Mouse (Mus musculus): ENCODE data around the gene Tango2. TPM values are rescaled to one million over a fixed set of nuclear protein-coding genes. Genes with fewer than 3 reads are reported as not detected.

Tango2 gene
- total RNA-seq, 2 experiments from 2014 or later, result 8.8 to 26.9 TPM

DNA sequence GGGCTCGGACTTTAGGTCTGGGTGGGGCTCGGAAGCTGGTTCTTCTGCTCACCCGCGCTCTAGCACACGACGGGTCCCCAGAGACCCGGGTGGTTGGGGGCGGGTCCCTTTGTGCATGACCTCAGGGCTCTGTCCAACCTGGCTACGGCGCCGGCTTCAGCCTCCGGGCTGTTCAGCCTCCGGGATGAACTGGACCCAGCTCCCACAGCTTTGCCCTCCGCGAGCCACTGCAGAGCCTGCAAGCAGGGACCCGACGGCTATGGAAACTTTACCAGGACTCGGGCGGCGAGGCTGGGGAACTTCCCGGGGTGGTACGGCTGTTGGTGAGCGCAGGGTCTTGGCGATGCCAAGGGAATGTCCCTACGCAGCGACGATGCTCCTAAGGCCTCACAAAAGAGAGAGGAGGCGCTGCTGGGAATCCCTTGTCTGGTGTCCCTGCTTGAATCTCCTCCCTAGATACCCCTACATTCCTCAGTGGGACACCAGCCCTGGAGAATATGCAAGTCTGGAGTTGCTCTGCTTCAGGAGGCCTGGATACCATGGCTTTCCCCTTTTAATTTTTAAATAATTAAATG is 785 bp upstream of the Tango2 start:
- no peak for ATAC-seq (replicated peaks; ENCODE audit: low FRiP score, poor library complexity, severe bottlenecking)

DNA sequence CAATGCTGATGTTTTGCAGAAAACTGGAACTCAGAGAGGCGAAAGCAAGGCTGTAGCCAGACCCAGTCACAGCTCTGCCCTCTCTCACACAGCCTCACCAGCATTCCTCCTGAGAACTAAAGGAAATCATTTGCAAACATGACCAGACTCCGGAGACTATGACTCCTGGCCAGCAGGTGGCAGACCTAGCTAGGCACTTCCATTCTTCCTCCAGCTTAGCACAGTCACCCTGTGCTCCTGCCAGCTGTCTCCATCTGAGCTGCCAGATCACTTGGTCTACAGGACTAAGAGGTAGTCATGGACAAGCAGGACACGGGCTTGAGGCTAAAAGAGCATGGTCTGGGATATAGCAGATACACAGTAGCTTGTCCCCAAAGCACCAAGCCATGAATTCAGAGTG is 2.7 kb downstream of the Tango2 start:
- peak; percentile 54 for ATAC-seq (replicated peaks; ENCODE audit: low FRiP score, poor library complexity, severe bottlenecking)

DNA sequence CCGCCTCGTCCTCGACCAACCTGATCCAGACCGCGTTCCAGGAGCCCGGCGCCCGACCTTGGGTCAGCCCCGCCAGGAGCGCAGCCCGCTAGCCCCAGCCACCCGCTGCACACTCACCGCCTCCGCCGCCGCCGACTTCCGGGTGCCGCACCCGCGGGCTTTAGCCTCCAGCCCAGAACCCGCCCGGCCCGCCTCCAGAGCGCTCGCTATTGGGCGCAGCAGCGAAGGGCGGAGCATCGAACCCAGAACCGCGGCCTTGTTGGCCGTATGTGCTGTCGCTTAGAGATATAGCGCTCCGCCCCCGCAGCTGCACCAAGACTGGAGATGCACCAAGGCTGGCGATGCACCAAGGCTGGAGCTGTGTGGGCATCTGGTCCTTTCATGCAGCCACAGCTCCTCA is 4.1 kb downstream of the Tango2 start:
- ATAC-seq (replicated peaks; ENCODE audit: low FRiP score, poor library complexity, severe bottlenecking), result peak; percentile 88

DNA sequence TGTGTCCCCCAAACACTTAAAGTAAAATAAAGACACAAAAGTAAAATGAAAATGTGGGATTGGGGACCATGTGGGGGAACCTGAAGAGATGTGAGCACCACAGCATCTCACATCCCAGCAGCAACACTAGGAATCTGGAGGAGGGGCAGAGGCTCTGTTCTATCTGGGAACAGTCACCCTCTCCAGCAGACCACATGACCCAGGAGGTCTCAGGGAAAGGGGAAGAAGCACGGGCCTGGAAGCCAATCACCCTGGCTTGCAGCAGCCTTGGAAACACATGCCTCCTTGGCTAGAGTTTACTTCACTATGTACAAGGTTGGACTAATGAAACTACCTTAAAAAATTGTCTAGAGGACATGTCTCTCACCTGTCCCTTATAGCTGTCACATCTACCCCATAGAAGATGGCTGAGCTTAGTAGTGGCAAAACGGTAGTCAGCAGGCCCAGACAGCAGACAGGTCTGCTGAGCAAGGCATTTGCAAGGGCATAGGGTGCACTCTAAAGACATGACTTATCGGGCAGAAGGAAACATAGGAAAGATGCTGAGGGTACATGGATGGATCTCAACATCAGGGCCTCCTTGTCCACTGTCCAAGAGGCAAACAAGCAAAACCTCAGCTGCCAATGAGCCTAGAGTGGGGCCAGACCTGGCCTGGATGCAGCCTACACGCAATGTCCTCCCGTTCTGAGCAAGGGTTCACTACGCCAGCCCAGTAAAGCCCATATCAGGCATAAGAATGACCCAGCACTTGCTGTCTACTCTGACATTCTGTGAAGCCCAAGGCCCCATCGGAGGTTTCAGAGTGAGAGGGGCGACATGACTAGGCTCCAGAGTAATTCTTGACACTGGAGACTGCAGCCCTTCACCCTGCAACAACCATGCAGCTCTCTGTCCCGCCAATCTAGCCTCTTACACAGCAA is 5.0 kb downstream of the Tango2 start:
- ATAC-seq (replicated peaks; ENCODE audit: low FRiP score, poor library complexity, severe bottlenecking), result peak; percentile 54

- no peak for ATAC-seq (replicated peaks; ENCODE audit: low FRiP score, poor library complexity, severe bottlenecking)
Measured at GRCm38 (mm10) chr16:18342076-18342475, 5.8 kb downstream of the Tango2 start.

DNA sequence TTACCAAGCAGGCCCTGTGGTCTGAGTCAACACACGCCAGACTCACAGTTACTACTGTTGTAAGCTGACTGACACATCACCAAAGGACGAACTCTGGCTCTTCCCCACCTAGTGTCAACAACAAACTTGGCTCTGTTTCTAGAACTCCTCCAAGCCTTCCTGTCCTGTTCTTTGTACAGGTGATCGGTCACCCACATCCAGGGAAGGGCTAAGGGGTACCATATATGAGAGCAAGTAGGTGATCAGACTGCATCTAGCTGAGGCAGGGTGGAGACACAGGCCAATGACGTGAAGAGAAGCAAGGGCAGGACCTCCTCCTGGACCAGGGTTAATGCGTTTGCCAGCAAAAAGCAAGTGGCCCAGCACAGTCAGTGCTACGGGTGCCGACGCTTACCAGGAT is 6.3 kb downstream of the Tango2 start:
- ATAC-seq (replicated peaks; ENCODE audit: low FRiP score, poor library complexity, severe bottlenecking), result peak; percentile 51

- ATAC-seq (replicated peaks; ENCODE audit: low FRiP score, poor library complexity, severe bottlenecking), result no peak
Measured at GRCm38 (mm10) chr16:18339866-18340265, 8.0 kb downstream of the Tango2 start.

GRCm38 (mm10) chr16:18337261-18337660 is 10.6 kb downstream of the Tango2 start:
- ATAC-seq (replicated peaks; ENCODE audit: low FRiP score, poor library complexity, severe bottlenecking), result no peak

DNA sequence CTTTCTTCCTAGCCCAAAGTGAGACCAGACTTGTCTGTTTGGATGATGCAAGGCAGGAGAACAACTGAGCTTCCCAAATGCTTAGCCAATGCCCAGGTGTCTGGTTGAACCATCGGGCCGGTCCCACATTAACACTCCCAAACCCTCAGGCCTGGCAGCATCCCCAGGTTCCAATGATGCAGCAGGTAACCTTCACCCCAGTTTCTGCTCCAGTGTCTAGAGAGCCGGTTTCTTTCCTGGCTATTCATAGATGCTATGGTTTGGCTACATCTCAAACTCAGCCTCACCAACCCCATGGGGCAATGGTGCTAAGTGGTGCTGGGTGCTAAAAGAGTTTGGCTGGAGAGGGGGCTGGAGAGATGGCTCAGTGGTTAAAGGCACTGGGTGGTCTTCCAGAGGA is 11.9 kb downstream of the Tango2 start:
- no peak for ATAC-seq (replicated peaks; ENCODE audit: low FRiP score, poor library complexity, severe bottlenecking)

- ATAC-seq (replicated peaks; ENCODE audit: low FRiP score, poor library complexity, severe bottlenecking), result no peak
Measured at GRCm38 (mm10) chr16:18333976-18334375, 13.9 kb downstream of the Tango2 start.

GRCm38 (mm10) chr16:18328524-18328923 is 19.4 kb downstream of the Tango2 start:
- no peak for ATAC-seq (replicated peaks; ENCODE audit: low FRiP score, poor library complexity, severe bottlenecking)

GRCm38 (mm10) chr16:18327936-18328335 is 20.0 kb downstream of the Tango2 start:
- no peak for ATAC-seq (replicated peaks; ENCODE audit: low FRiP score, poor library complexity, severe bottlenecking)

GRCm38 (mm10) chr16:18325741-18326140 is 22.2 kb downstream of the Tango2 start:
- no peak for ATAC-seq (replicated peaks; ENCODE audit: low FRiP score, poor library complexity, severe bottlenecking)

GRCm38 (mm10) chr16:18324031-18324430 is 23.9 kb downstream of the Tango2 start:
- no peak for ATAC-seq (replicated peaks; ENCODE audit: low FRiP score, poor library complexity, severe bottlenecking)

DNA sequence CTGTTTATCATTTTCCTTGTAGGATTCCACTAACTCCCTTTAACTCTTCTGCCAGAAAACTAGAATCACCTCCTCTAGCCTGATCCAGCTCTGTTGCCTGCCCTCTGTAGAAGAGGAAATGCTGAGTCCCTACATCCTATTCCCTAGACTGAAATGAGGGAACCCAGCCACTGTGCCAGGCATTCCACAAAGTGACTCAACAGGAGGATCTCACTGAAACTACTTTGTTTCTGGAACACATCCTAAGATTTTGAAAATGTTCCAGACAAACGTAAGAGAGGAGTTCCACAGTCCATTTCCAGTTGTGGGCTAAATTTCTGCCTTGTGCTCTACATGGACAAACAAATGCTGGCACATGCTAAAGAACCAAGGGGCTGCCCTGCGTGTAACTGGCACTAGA is 24.4 kb downstream of the Tango2 start:
- no peak for ATAC-seq (replicated peaks; ENCODE audit: low FRiP score, poor library complexity, severe bottlenecking)

DNA sequence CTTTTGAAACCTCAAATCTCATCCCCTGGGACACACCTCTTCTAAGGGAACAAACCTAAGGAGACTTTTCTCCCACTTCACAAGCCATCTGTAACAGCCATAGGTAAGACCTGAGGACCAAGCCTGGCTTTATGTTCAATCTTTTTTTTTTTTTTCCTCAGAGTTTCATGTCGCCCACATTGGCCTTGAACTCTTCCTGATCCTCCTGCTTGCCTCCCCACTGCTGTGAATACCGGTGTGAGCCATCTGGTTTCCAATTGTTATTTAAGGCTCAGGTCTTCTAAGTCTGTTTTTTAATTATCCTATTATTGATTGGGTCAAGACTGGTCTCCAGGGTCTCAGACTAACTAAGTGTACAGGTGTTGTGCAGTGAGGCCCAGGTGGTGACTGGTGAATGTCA is 26.5 kb downstream of the Tango2 start:
- no peak for ATAC-seq (replicated peaks; ENCODE audit: low FRiP score, poor library complexity, severe bottlenecking)

GRCm38 (mm10) chr16:18318992-18319391 is 28.9 kb downstream of the Tango2 start:
- no peak for ATAC-seq (replicated peaks; ENCODE audit: low FRiP score, poor library complexity, severe bottlenecking)

DNA sequence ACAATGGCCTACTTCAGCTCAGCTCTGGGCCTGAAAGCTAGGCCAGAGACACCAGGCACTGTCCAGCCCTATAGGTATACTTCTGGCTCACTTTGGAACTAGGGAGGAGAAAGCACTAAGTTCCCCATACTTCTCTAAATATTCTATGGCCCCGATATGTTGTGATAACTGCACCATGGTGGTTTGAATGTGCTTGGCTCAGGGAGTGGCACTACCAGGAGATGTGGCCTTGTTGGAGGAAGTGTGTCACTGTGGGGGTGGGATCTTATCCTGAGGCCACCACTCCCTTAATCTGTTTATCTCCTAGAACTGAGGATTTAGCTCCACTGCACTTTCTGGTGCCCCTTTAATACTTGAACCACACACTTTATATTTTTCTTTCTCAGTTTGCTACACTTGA is 39.7 kb downstream of the Tango2 start:
- no peak for ATAC-seq (replicated peaks; ENCODE audit: low FRiP score, poor library complexity, severe bottlenecking)

DNA sequence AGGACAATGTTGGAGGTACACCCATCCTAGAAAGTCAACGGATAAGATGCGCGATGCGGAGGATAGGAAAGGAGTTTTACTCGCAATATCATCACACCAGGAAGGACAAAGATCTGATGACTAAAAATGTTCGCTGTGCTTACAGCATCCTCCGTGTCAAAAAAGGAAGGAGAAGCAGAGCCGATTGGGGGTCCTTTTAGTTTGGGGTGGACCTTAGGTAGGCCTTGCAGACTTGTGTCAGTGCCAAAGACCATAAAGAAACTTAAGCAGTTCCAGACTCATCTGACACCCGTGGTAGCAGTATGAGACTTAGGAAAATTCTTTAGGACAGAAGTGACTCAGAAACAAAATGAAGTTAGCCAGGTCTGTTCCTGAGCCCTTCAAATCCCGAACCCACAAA is 58.3 kb downstream of the Tango2 start:
- peak; percentile 8 for ATAC-seq (replicated peaks; ENCODE audit: low FRiP score, poor library complexity, severe bottlenecking)

- peak; percentile 93 for ATAC-seq (replicated peaks; ENCODE audit: low FRiP score, poor library complexity, severe bottlenecking)
Measured at GRCm38 (mm10) chr16:18289067-18289588, 58.8 kb downstream of the Tango2 start, which contains the start of gene Dgcr8. TSS of gene Dgcr8 (minus strand) at chr16:18289246.

- ATAC-seq (replicated peaks; ENCODE audit: low FRiP score, poor library complexity, severe bottlenecking), result peak; percentile 68
Measured at GRCm38 (mm10) chr16:18288581-18289061, 59.3 kb downstream of the Tango2 start.

All from erythroblast, adult 5-6 weeks (primary cell).